Mouse (Mus musculus) CH12.LX (cell line): ENCODE measurements around the gene St6gal1. TPM values are rescaled to one million over a fixed set of nuclear protein-coding genes. Genes with fewer than 3 reads are reported as not detected.
"Not testable (repeated sequence)": the region's sequence is repeated elsewhere in the genome, so short reads cannot be mapped to it uniquely, and the experiment has no call there.

ENCODE experiments used
- DNase-seq: peaks from one replicate; pipeline ENCODE4 v3.0.0-alpha.2; 2013; ENCODE audit errors: extremely low read depth
- H3K27ac ChIP-seq: 2 replicates; pipeline ENCODE4 v1.5.1; 2012; ENCODE audit warnings: low read depth, mild to moderate bottlenecking, control low read depth, moderate library complexity; ENCODE audit not compliant: insufficient read depth
- H3K27me3 ChIP-seq: replicated peaks from 2 replicates; pipeline ENCODE3; 2012; ENCODE audit warnings: inconsistent platforms
- H3K36me3 ChIP-seq, 2 experiments: replicated peaks in 1 of 2; 2 replicates each; pipeline versions ENCODE3 to v1.6.1; 2012; ENCODE audit warnings: inconsistent platforms in 1 of 2, low read length in 1 of 2, mild to moderate bottlenecking in 1 of 2, mixed read lengths in 1 of 2, moderate library complexity in 1 of 2; ENCODE audit not compliant: control insufficient read depth in 1 of 2, insufficient read depth in 1 of 2
- H3K4me1 ChIP-seq, 2 experiments: 2 replicates each; pipeline ENCODE4 v1.6.1; 2012; ENCODE audit warnings: inconsistent platforms in 1 of 2, moderate library complexity in 1 of 2; ENCODE audit not compliant: insufficient read depth in 2 of 2, control insufficient read depth in 1 of 2
- H3K4me2 ChIP-seq: 2 replicates; pipeline ENCODE4 v1.6.1; 2012; ENCODE audit warnings: low read depth, mild to moderate bottlenecking, control low read depth; ENCODE audit not compliant: poor library complexity, insufficient read depth, severe bottlenecking
- H3K4me3 ChIP-seq, 3 experiments: fragments of 150-350 bp in 1 of 3; sonication (generic) in 1 of 3; replicated peaks in 1 of 3; 2 replicates each; pipeline versions ENCODE3 to v1.5.1; 2011 to 2012; ENCODE audit warnings: low read depth in 2 of 3, low read length in 2 of 3, mild to moderate bottlenecking in 2 of 3, moderate library complexity in 2 of 3, control low read depth in 1 of 3, improper control_type of control experiment in 1 of 3, inconsistent platforms in 1 of 3, mixed read lengths in 1 of 3; ENCODE audit not compliant: poor library complexity in 1 of 3
- H3K79me2 ChIP-seq: replicated peaks from 2 replicates; pipeline ENCODE4 v1.6.1; 2012; ENCODE audit warnings: mild to moderate bottlenecking, moderate library complexity; ENCODE audit not compliant: control insufficient read depth, poor library complexity, insufficient read depth, severe bottlenecking; ENCODE audit errors: extremely low read depth
- H3K9ac ChIP-seq: 2 replicates; pipeline ENCODE4 v1.6.1; 2012; ENCODE audit warnings: low read depth, mild to moderate bottlenecking, control low read depth, moderate library complexity; ENCODE audit not compliant: insufficient read depth
- H3K9me3 ChIP-seq: replicated peaks from 2 replicates; pipeline ENCODE3; 2012; ENCODE audit warnings: low read length, inconsistent platforms, mixed read lengths
- CTCF ChIP-seq, 2 experiments: IDR thresholded peaks in 1 of 2; conservative IDR thresholded peaks in 1 of 2; 2 replicates each; pipeline ENCODE4 v1.5.1; 2011 to 2012; ENCODE audit warnings: low read depth in 2 of 2, low read length in 2 of 2, improper control_type of control experiment in 1 of 2, inconsistent platforms in 1 of 2, mild to moderate bottlenecking in 1 of 2, moderate library complexity in 1 of 2
- ELF1 ChIP-seq: IDR thresholded peaks from 2 replicates; pipeline ENCODE4 v1.6.1; 2014; ENCODE audit warnings: low read depth, mild to moderate bottlenecking, inconsistent platforms, low read length, improper control_type of control experiment
- ETS1 ChIP-seq: conservative IDR thresholded peaks from 2 replicates; pipeline ENCODE4 v1.6.1; 2012; ENCODE audit warnings: low read depth, mild to moderate bottlenecking, inconsistent platforms, low read length, improper control_type of control experiment, moderate library complexity
- GABPA ChIP-seq: IDR thresholded peaks from 2 replicates; pipeline ENCODE4 v1.6.1; 2012; ENCODE audit warnings: low read depth, low read length, improper control_type of control experiment, inconsistent platforms; ENCODE audit not compliant: insufficient replicate concordance
- IRF4 ChIP-seq: IDR thresholded peaks from 2 replicates; pipeline ENCODE4 v1.6.1; 2014; ENCODE audit warnings: low read depth, mild to moderate bottlenecking, inconsistent platforms, low read length, improper control_type of control experiment
- MEF2A ChIP-seq: IDR thresholded peaks from 2 replicates; pipeline ENCODE4 v1.6.1; 2014; ENCODE audit warnings: low read depth, mild to moderate bottlenecking, inconsistent platforms, low read length, improper control_type of control experiment, borderline replicate concordance
- NRF1 ChIP-seq: IDR thresholded peaks from 2 replicates; pipeline ENCODE4 v1.6.1; 2014; ENCODE audit warnings: low read depth, mild to moderate bottlenecking, inconsistent platforms, low read length, improper control_type of control experiment, moderate library complexity
- PAX5 ChIP-seq: IDR thresholded peaks from 2 replicates; pipeline ENCODE4 v1.6.1; 2012; ENCODE audit warnings: low read length, inconsistent platforms, mixed read lengths
- RAD21 ChIP-seq: IDR thresholded peaks from 2 replicates; pipeline ENCODE4 v1.6.1; 2011; ENCODE audit warnings: low read depth, mild to moderate bottlenecking, low read length, improper control_type of control experiment, moderate library complexity
- TCF12 ChIP-seq: IDR thresholded peaks from 2 replicates; pipeline ENCODE4 v1.6.1; 2014; ENCODE audit warnings: low read depth, mild to moderate bottlenecking, inconsistent platforms, low read length, improper control_type of control experiment
- UBTF ChIP-seq: IDR thresholded peaks from 2 replicates; pipeline ENCODE4 v1.6.1; 2012; ENCODE audit warnings: low read depth, mild to moderate bottlenecking, inconsistent platforms, low read length, improper control_type of control experiment, moderate library complexity
- USF1 ChIP-seq: IDR thresholded peaks from 2 replicates; pipeline ENCODE4 v1.6.1; 2014; ENCODE audit warnings: low read depth, mild to moderate bottlenecking, inconsistent platforms, low read length, improper control_type of control experiment
- USF2 ChIP-seq: conservative IDR thresholded peaks from 2 replicates; pipeline ENCODE4 v1.6.1; 2011; ENCODE audit warnings: low read depth, low read length, improper control_type of control experiment
- dilution Hi-C: fragments of 300-500 bp; cut with MboI; formaldehyde crosslinking; loops from 2 replicates; pipeline ENCODE4 v1.14.3; 2020; ENCODE audit warnings: low sequenced_read_pairs; ENCODE audit not compliant: extremely low pct_unique_long_range_greater_than_20kb, extremely low pct_ligation_motif_present
- in situ Hi-C: fragments of 300-500 bp; cut with MboI; formaldehyde crosslinking; loops from 3 replicates; pipeline ENCODE4 v1.14.3; 2019; ENCODE audit warnings: low sequenced_read_pairs, low pct_ligation_motif_present, low pct_unique_long_range_greater_than_20kb, mixed read lengths
- polyA plus RNA-seq: library from polyadenylated mRNA; unstranded; fragments of >175 nt; gene quantifications from 2 replicates; pipeline ENCODE4 v1.2.1, GENCODE M21; 2012; ENCODE audit warnings: low read depth; ENCODE audit not compliant: insufficient read length
- total RNA-seq, 2 experiments: library from RNA; depleted of rRNA; stranded (reverse); fragments of 300-350 nt in 1 of 2; fragments of >200 nt in 1 of 2; gene quantifications; 2 replicates each; pipeline ENCODE4 v1.2.3; 2012 to 2014

Gene St6gal1
- total and polyA plus RNA-seq, 3 experiments, result 64.5 to 168 (median 67.8) TPM

GRCm38 (mm10) chr16:23178796-23179195 lies 45.7 kb upstream of the St6gal1 start:
- in situ Hi-C loops (no loop called here), dilution Hi-C loops (no loop called here)
- no peak for DNase-seq
- H3K9ac ChIP-seq, result no peak overlapping the region
- H3K9me3 ChIP-seq, result no peaks in the 10 kb centered on the region
- no peak overlapping the region for H3K27ac ChIP-seq
- H3K4me1 ChIP-seq, result peaks cover 0 to 16% of the 10 kb centered on the region in 2 experiments; a peak in 2 of 4 replicates
- H3K4me3 ChIP-seq, result no peak overlapping the region
- H3K27me3 ChIP-seq, result no peaks in the 10 kb centered on the region
- no peak for TF ChIP-seq IRF4
- no peak for TF ChIP-seq TCF12
- no peak for TF ChIP-seq GABPA
- TF ChIP-seq CTCF (conservative IDR thresholded peaks at IDR 0.05 in 1 of 2, IDR thresholded peaks at IDR 0.05 in 1 of 2; ENCODE audit: low read depth in 2 of 2, low read length in 2 of 2), result no peak
- no peak for TF ChIP-seq PAX5
- no peak for TF ChIP-seq USF1
- no peak for TF ChIP-seq USF2
- no peak for TF ChIP-seq NRF1
- no peak for TF ChIP-seq UBTF
- no peak for TF ChIP-seq MEF2A
- no peak for TF ChIP-seq ETS1
- H3K79me2 ChIP-seq, result no peaks in the 10 kb centered on the region
- no peaks in the 10 kb centered on the region for H3K36me3 ChIP-seq
- no peak overlapping the region for H3K4me2 ChIP-seq

- H3K27ac ChIP-seq, result not testable (repeated sequence)
These were observed 45.1 kb upstream of the St6gal1 start for GRCm38 (mm10) chr16:23179436-23179835.

GRCm38 (mm10) chr16:23181054-23181453 lies 43.5 kb upstream of the St6gal1 start:
- no peak overlapping the region for H3K4me2 ChIP-seq
- H3K4me3 ChIP-seq, result no peak overlapping the region
- no peaks in the 10 kb centered on the region for H3K36me3 ChIP-seq
- peaks cover 2% of the 10 kb centered on the region for H3K9me3 ChIP-seq
- dilution Hi-C loops (no loop called here), in situ Hi-C loops (no loop called here)
- no peak overlapping the region for H3K9ac ChIP-seq
- TF ChIP-seq ELF1 (no peak), ETS1 (no peak), RAD21 (no peak)
- no peaks in the 10 kb centered on the region for H3K27me3 ChIP-seq
- no peak overlapping the region for H3K27ac ChIP-seq
- peaks cover 2 to 20% of the 10 kb centered on the region in 2 experiments; a peak in 2 of 4 replicates for H3K4me1 ChIP-seq
- no peaks in the 10 kb centered on the region for H3K79me2 ChIP-seq
- no peak for DNase-seq

More at GRCm38 (mm10) chr16:23179436-23179835, 45.1 kb upstream of the St6gal1 start:
- H3K36me3 ChIP-seq, dilution Hi-C loops, H3K27me3 ChIP-seq, H3K4me2 ChIP-seq, H3K4me3 ChIP-seq, H3K9ac ChIP-seq, H3K79me2 ChIP-seq, in situ Hi-C loops, H3K9me3 ChIP-seq, DNase-seq: not testable (repeated sequence)
- peaks cover 0 to 16% of the 10 kb centered on the region in 2 experiments; a peak in 2 of 4 replicates for H3K4me1 ChIP-seq
